Mouse (Mus musculus): Measurements from ENCODE around the gene Impg1. TPM values are rescaled to one million over a fixed set of nuclear protein-coding genes. Genes with fewer than 3 reads are reported as not detected.

Gene Impg1
- total RNA-seq (2023; ENCODE audit: inconsistent age): not detected in 4 replicates

DNA sequence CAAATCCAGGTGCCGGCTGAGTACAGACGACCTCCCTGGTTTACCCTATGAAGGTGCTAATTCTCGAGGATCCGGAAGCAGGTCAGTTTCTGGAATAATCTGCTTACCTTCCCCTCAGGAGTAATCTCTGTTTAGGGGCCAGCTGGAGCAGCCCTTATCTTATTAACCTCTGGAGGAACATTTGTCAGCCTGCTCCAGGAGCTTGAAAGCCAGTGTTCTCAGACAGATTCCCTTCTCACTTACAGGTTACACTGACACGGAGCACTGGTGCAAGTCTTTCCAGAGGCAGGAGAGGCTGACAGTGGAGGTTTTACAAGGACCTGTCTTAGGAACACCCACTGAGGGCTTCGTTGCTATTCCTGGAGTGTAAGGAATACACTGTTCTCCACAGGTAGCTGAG is at the start of gene Impg1:
TSS of gene Impg1 (minus strand) at position 101 of the 400 bp plus-strand sequence.

All from B cell, adult (primary cell).